Mouse (Mus musculus) olfactory bulb, adult 2 months (tissue): ENCODE measurements around the gene Mok. TPM values are rescaled to one million over a fixed set of nuclear protein-coding genes. Genes with fewer than 3 reads are reported as not detected.

ENCODE experiments used
- H3K27ac ChIP-seq: fragments of 200-500 bp; 2 replicates; pipeline ENCODE4 v1.5.1; 2012; ENCODE audit warnings: low read depth, low read length; ENCODE audit not compliant: insufficient read depth
- H3K4me1 ChIP-seq: fragments of 200-500 bp; 2 replicates; pipeline ENCODE4 v1.6.1; 2012; ENCODE audit warnings: low read length; ENCODE audit not compliant: control insufficient read depth, insufficient read depth
- H3K4me3 ChIP-seq: fragments of 200-500 bp; 2 replicates; pipeline ENCODE4 v1.5.1; 2012; ENCODE audit warnings: mild to moderate bottlenecking, low read depth, low read length, moderate library complexity; ENCODE audit not compliant: insufficient read depth
- CTCF ChIP-seq: fragments of 200-500 bp; IDR thresholded peaks from 2 replicates; pipeline ENCODE4 v1.5.1; 2012; ENCODE audit warnings: low read depth, mild to moderate bottlenecking, low read length, moderate library complexity; ENCODE audit not compliant: insufficient read depth
- POLR2A ChIP-seq: fragments of 200-500 bp; IDR thresholded peaks from 2 replicates; pipeline ENCODE4 v1.6.1; 2012; ENCODE audit warnings: mild to moderate bottlenecking, low read depth, low read length, moderate library complexity; ENCODE audit not compliant: insufficient read depth
- WGBS: fragments of 180-500 bp; shearing (Covaris S2); methylation state at CpG from one replicate; pipeline ENCODE4 v1.1.7; 2018; 5-methylcytosine and 5-hydroxymethylcytosine counted together
- polyA plus RNA-seq: library from polyadenylated mRNA; stranded (reverse); fragments of >200 nt; gene quantifications from 2 replicates; pipeline ENCODE4 v1.2.4, GENCODE M21; 2012; ENCODE audit warnings: low replicate concordance; ENCODE audit not compliant: missing spikeins, insufficient read depth, insufficient read length

Gene Mok
- polyA plus RNA-seq, 1 experiment: not detected

GRCm38 (mm10) chr12:110851414-110851813 lies 10.7 kb upstream of the Mok start:
- Histone ChIP-seq H3K4me1 (peaks cover 10% of the 10 kb centered on the region), H3K27ac (no peak overlapping the region), H3K4me3 (no peak overlapping the region)
- TF ChIP-seq CTCF (no peak), POLR2A (no peak)
- 84% methylated on average over 12 of the region's 12 CpGs for WGBS

- 14% methylated on average over 9 of the region's 9 CpGs for WGBS
- TF ChIP-seq CTCF: no peak
- Histone ChIP-seq H3K4me1 (peaks cover 11% of the 10 kb centered on the region), H3K4me3 (peak overlapping the region; percentile 92), H3K27ac (no peak overlapping the region)
Observed at GRCm38 (mm10) chr12:110850929-110851256, 10.2 kb upstream of the Mok start.

DNA sequence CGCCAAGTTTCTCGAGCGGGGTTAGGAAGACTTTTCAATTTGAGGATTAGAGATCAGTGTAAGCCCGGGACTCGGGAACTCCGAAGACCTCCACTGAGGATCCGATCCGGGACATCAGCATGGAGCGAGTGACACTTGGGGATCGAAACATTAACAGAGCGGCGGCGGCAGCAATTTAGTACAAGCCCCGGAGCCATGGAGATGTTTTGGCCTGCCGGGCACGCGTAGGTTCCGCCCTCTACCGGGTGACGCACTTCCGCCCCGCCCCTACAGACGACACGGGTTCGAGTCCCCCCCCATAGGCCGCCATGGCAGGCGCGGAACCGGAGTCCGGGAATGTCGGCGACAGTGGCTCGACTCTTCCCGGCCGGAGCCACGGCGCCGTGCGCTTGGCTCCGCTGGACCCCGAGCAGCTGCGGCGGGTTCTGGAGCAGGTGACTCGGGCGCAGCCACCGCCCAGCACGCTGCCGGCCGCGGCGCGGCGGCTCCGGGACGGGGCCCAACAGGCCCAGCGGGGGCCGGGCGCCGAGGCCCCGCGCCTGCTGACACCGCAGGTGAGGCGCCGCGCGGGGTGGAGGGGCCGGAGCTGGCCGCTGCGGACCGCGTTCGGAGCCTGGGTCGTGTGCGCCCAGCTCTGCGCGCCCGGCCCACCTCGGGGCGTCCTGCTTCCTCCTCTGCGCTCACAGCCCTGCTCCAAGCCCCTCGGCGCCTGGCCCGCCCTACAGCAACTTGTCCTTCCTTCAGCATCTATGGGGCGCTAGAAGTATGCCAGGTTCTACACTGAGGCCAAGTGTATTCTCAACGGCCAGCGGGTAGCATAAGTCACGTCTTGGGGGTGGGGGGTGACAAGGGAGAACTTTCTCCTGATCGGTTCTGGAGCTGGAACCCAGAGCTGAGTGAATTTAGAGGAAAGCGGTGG lies 9.5 kb upstream of the Mok start, which contains the start of gene Zfp839:
Gene Zfp839 (plus strand): TSS at position 244 of the 919 bp plus-strand sequence.
- TF ChIP-seq POLR2A (peak; percentile 65; the same call in 1 of the 2 replicates), CTCF (no peak)
- Histone ChIP-seq H3K27ac (peak within 1 kb of the TSS; percentile 61), H3K4me3 (peak within 1 kb of the TSS; percentile 92), H3K4me1 (peaks cover 16% of the 10 kb centered on the region)
- WGBS: under 1% methylated on average over 88 of the region's 89 CpGs

DNA sequence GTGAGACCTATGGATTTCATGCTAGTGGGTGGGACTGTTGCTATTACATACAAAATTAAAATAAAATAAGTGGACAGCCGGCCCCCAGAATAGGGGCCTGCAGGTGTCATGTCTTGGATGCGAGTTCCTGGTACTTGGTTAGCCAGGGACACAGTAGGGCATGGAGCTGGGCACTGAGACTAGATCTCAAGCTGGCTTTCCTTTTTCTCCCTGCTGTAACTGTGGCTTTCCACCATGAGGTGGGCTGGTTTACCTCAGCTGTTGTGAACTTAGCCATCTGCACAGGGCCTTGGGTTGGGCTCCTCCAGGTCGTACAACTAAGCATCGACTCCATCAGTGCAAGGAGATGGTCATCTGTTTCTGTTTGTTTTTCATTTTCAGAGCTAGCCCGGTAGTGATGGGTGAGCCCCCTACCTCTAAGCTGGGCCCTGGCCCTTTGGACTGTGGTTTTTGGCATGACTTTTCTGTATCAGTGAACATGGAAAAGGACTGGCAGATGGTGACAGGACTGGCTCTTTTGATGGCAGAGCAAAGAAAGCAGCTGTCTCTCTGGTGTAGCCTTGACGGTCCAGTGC lies 5.5 kb upstream of the Mok start:
- TF ChIP-seq POLR2A (no peak), CTCF (no peak)
- 80% methylated on average over 6 of the region's 6 CpGs for WGBS
- Histone ChIP-seq H3K4me1 (peaks cover 26% of the 10 kb centered on the region), H3K27ac (no peak overlapping the region), H3K4me3 (no peak overlapping the region)

DNA sequence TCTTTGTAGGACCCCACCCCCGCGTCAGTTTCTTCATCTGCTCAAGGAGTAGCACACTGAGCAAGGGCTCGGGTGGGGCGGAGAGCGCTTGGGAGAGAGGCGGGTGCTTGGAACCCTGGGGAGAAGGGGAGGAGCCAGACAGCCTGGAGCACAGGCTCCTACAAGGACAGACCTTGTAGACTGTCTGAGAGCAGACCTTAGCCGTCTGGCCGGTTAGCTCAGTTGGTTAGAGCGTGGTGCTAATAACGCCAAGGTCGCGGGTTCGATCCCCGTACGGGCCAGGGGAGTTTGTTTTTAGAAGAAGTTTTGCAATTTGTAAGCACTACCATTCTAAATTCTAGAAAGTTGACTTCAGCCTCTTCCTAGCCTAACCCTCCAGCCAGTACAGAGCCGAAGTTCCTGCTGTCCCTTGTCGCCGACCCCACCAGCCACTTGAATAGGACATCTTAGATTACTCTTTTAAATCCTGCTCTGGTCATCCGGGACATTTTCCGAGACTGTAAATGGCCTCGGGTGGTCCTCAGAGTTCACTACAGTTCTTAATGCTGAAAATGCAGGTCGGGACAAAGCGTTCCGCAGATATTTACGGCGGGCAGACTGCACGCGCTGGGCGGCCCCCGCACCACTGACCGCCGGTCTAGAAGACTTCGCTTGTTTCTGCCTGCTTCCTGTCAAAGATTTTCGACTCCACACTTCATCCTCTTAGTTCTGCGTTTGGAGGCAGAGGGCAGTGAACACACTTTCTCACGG lies 4.6 kb upstream of the Mok start:
- peak overlapping the region; percentile 42 for H3K4me3 ChIP-seq
- H3K27ac ChIP-seq: peak overlapping the region; percentile 48
- WGBS: 1% methylated on average over 36 of the region's 36 CpGs
- H3K4me1 ChIP-seq: peaks cover 19% of the 10 kb centered on the region
- TF ChIP-seq POLR2A (no peak), CTCF (no peak)

- no peak overlapping the region for H3K27ac ChIP-seq
- TF ChIP-seq POLR2A (no peak), CTCF (no peak)
- WGBS: 5% methylated on average over 42 of the region's 42 CpGs
- peak overlapping the region; percentile 42 for H3K4me3 ChIP-seq
- H3K4me1 ChIP-seq: peaks cover 19% of the 10 kb centered on the region
Observed at GRCm38 (mm10) chr12:110844227-110845130, 3.7 kb upstream of the Mok start.

DNA sequence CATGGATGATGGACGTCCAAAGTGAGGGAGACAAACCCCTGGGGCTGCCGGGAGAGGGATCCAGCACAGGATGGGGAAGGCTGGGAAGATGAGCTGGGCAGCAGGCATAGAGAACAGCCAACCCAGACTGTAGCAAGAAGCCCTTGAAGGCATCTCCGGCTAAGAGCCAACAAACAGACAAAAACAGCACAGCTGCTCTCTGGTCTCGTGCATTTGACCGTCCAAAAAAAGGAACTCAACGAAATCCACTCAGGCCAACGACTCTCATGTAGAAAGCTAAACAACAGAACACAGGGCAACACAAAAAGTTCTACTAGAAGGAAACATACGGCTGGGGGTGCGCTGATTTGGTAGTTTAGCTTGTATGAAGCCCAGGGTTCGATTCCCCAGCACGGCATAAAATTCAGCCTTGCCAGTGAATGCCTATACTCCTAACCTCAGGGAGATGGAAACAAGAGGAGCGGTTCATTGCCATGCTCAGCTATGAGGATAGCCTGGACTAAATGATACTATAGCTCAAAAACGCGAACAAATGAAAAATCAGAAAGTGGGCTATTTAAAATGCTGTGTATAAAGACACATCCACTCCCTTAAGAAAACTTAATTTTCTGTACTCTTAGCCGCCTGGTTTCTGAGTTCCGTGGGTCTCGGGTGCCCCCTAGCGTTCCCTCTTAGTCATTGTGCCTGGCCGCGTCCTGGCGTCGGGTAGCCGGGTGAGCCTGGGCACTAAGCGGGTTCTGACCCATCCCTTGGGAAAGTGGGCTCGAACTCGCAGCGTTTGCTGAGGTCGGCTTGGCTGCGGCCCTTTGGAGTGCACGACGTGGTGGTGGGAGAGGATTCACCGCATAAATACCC lies 2.7 kb upstream of the Mok start:
- WGBS: 17% methylated on average over 32 of the region's 32 CpGs
- Histone ChIP-seq H3K27ac (no peak overlapping the region), H3K4me1 (peaks cover 19% of the 10 kb centered on the region), H3K4me3 (peak overlapping the region; percentile 32)
- TF ChIP-seq POLR2A (no peak), CTCF (peak; percentile 80)
